In the genomic region with DNA sequence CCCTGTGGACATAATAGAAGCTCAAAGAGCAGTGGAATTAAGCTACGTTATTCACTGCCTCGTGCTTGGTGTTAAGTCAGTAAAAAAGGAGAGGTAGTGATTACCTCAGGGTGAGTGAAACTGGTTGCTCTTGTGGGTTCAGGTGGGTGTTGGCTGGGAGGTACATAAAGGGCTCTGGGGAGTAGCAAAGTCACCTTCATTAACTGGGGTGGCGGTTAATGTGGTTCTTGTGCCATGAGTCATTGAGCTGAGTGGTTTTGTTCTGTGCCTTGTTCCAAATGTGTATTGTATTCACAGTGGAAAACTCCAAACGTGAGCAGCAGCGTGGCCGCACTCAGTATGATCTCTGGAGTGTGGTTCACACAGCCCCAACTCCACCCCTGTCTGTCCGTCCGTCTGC, we compare ENCODE assay signal across 11 mouse cellular contexts.
DNase-seq lines count a peak whose midpoint lies in the region; ATAC-seq and TF ChIP-seq lines count a peak whose summit lies in the region.
"Had no signal": no experiment of that assay in that cellular context is flagged by ENCODE, and none has a peak within 500 bp of the region (broad histone marks: within the 10 kb centered on the region; RNA-seq: fewer than 3 reads in every experiment).

No protein-coding gene starts in this region.

- H3K4me3 ChIP-seq in forebrain, embryonic 15.5 days = no peak overlapping the region
- H3K4me3 ChIP-seq in forebrain, embryonic 12.5 days (replicated peaks) = no peak overlapping the region
- H3K4me3 ChIP-seq in lung, embryonic 14.5 days (ENCODE audit: low read depth, low read length) = no peak overlapping the region
- H3K4me3 ChIP-seq in stomach, postnatal 0 days (ENCODE audit: low read depth, low read length) = no peak overlapping the region

- H3K4me1 ChIP-seq in forebrain, embryonic 15.5 days = peaks cover 20% of the 10 kb centered on the region
- peaks cover 31% of the 10 kb centered on the region for H3K4me1 ChIP-seq in forebrain, embryonic 12.5 days
- H3K4me1 ChIP-seq in lung, embryonic 14.5 days (ENCODE audit: insufficient read depth) = peaks cover 54% of the 10 kb centered on the region
- 0 out of 2 replicates have a peak, but pooled peaks cover 2% of the 10 kb centered on the region for H3K4me1 ChIP-seq in stomach, postnatal 0 days (replicated peaks; ENCODE audit: control insufficient read depth, insufficient read depth)

- H3K27me3 ChIP-seq in forebrain, embryonic 15.5 days = no peaks in the 10 kb centered on the region
- H3K27me3 ChIP-seq in forebrain, embryonic 12.5 days = no peaks in the 10 kb centered on the region
- H3K27me3 ChIP-seq in lung, embryonic 14.5 days (ENCODE audit: insufficient read depth, low read length) = no peaks in the 10 kb centered on the region
- no peaks in the 10 kb centered on the region for H3K27me3 ChIP-seq in stomach, postnatal 0 days (ENCODE audit: control insufficient read depth, insufficient read depth, low read length)

- 38% methylated on average over 8 of the region's 8 CpGs for WGBS in forebrain, embryonic 15.5 days
- 51% methylated on average over 8 of the region's 8 CpGs for WGBS in forebrain, embryonic 12.5 days
- WGBS in lung, embryonic 14.5 days = 47% methylated on average over 8 of the region's 8 CpGs
- 44% methylated on average over 8 of the region's 8 CpGs for WGBS in stomach, postnatal 0 days

- H3K9me3 ChIP-seq in forebrain, embryonic 15.5 days = no peaks in the 10 kb centered on the region
- no peaks in the 10 kb centered on the region for H3K9me3 ChIP-seq in forebrain, embryonic 12.5 days
- no peaks in the 10 kb centered on the region for H3K9me3 ChIP-seq in lung, embryonic 14.5 days (ENCODE audit: low read depth, low read length)
- no peaks in the 10 kb centered on the region for H3K9me3 ChIP-seq in stomach, postnatal 0 days (ENCODE audit: control insufficient read depth, low read length)

- peak; percentile 48 for TF ChIP-seq EP300 in stomach, postnatal 0 days (optimal IDR thresholded peaks at IDR 0.05)

- no peak overlapping the region for H3K9ac ChIP-seq in forebrain, embryonic 15.5 days (replicated peaks)
- no peak overlapping the region for H3K9ac ChIP-seq in forebrain, embryonic 12.5 days
- no peak overlapping the region for H3K9ac ChIP-seq in lung, embryonic 14.5 days
- H3K9ac ChIP-seq in stomach, postnatal 0 days (ENCODE audit: low read length) = no peak overlapping the region

- 0 out of 2 replicates have a peak, but pooled peaks have one; percentile 20 for ATAC-seq in forebrain, embryonic 15.5 days (replicated peaks)
- ATAC-seq in forebrain, embryonic 12.5 days (ENCODE audit: low FRiP score) = no peak
- no peak for ATAC-seq in lung, embryonic 14.5 days (ENCODE audit: insufficient read depth)
- 0 out of 2 replicates have a peak, but pooled peaks have one; percentile 8 for ATAC-seq in granulocyte monocyte progenitor cell, adult 5-6 weeks (replicated peaks; ENCODE audit: poor library complexity, severe bottlenecking)
- ATAC-seq in stomach, postnatal 0 days (ENCODE audit: low FRiP score, low TSS enrichment) = peak; percentile 94

- peak; percentile 20 for DNase-seq in lung, embryonic 14.5 days
- DNase-seq in lung, postnatal 4 days = no peak
- peak; percentile 73 for DNase-seq in stomach, postnatal 0 days (ENCODE audit: low spot score)
- no peak for DNase-seq in layer of hippocampus, postnatal 14 days (ENCODE audit: low spot score in 2 of 2)
- DNase-seq in layer of hippocampus, postnatal 25 days (ENCODE audit: extremely low spot score in 1 of 2, low spot score in 1 of 2) = no peak
- DNase-seq: kidney, postnatal 10 days; liver; retina, postnatal 1 day had no signal

- H3K4me2 ChIP-seq in forebrain, embryonic 15.5 days (replicated peaks) = no peak overlapping the region
- H3K4me2 ChIP-seq in forebrain, embryonic 12.5 days = no peak overlapping the region
- no peak overlapping the region for H3K4me2 ChIP-seq in lung, embryonic 14.5 days
- H3K4me2 ChIP-seq in stomach, postnatal 0 days (replicated peaks; ENCODE audit: low read depth) = no peak overlapping the region

- no peaks in the 10 kb centered on the region for H3K36me3 ChIP-seq in forebrain, embryonic 15.5 days
- H3K36me3 ChIP-seq in forebrain, embryonic 12.5 days (replicated peaks) = no peaks in the 10 kb centered on the region
- no peaks in the 10 kb centered on the region for H3K36me3 ChIP-seq in lung, embryonic 14.5 days (ENCODE audit: insufficient read depth)
- H3K36me3 ChIP-seq in stomach, postnatal 0 days (ENCODE audit: control insufficient read depth, insufficient read depth, low read length) = no peaks in the 10 kb centered on the region

- no peak overlapping the region for H3K27ac ChIP-seq in forebrain, embryonic 15.5 days (replicated peaks)
- no peak overlapping the region for H3K27ac ChIP-seq in forebrain, embryonic 12.5 days
- H3K27ac ChIP-seq in lung, embryonic 14.5 days (ENCODE audit: low read depth) = peak overlapping the region; percentile 69; the same call in 1 of the 2 replicates
- H3K27ac ChIP-seq in stomach, postnatal 0 days (replicated peaks) = peak overlapping the region; percentile 84

- no peak for TF ChIP-seq CTCF in lung, embryonic 14.5 days (IDR thresholded peaks at IDR 0.05; ENCODE audit: low read depth)
- no peak for TF ChIP-seq CTCF in stomach, postnatal 0 days (IDR thresholded peaks at IDR 0.05; ENCODE audit: low read depth)

Comparison
In these comparisons a context has a peak if more than half of its experiments do, and no peak if none do; other contexts are left out.
1. ATAC-seq: peak in forebrain, embryonic 15.5 days (single experiment), granulocyte monocyte progenitor cell, adult 5-6 weeks (single experiment) and stomach, postnatal 0 days (single experiment); none in forebrain, embryonic 12.5 days (single experiment) and lung, embryonic 14.5 days (single experiment).
2. DNase-seq: peak in lung, embryonic 14.5 days (single experiment) and stomach, postnatal 0 days (single experiment); none in lung, postnatal 4 days (0 of 2), layer of hippocampus, postnatal 14 days (0 of 2) and layer of hippocampus, postnatal 25 days (0 of 2).
3. H3K27ac ChIP-seq: peak in lung, embryonic 14.5 days (single experiment) and stomach, postnatal 0 days (single experiment); none in forebrain, embryonic 15.5 days (single experiment) and forebrain, embryonic 12.5 days (single experiment).